Mouse (Mus musculus): ENCODE measurements around the gene Klhl7.

Klhl7 gene

DNA sequence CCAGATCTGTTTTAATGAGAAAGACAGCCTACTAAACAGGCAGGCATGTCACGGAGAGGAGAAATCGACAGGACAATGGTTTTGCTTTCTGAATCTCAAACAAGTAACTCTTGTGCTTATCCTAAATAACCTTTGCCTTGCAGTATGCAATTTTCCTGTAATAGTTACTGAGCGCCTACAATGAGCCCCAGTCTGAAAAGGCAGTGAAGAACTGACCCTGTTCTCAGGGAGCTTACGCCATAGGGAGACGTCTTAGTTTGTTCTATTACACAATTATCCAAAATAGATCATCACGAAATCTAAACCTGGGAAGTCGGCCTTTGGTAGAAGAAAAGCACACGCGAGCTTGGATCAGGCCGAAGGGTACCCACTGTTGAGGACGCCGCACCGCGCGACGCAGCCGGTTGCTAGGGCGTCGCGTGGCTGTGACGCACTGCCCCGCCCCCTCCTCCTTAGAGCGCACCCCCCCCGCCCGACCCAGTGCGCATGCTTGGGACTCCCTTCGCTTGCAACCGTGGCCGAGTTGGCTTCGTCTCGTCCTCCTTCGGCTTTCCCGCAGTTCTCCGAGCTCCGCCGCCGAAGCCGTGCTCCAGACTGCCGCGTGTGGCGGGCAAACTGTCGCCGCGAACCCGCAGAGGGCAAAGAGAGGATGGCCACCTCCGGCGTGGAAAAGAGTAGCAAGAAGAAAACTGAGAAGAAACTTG is at the start of gene Klhl7:
Klhl7 (plus strand) TSS at position 500 of the 704 bp plus-strand sequence.
- peak; percentile 84 for DNase-seq

DNA sequence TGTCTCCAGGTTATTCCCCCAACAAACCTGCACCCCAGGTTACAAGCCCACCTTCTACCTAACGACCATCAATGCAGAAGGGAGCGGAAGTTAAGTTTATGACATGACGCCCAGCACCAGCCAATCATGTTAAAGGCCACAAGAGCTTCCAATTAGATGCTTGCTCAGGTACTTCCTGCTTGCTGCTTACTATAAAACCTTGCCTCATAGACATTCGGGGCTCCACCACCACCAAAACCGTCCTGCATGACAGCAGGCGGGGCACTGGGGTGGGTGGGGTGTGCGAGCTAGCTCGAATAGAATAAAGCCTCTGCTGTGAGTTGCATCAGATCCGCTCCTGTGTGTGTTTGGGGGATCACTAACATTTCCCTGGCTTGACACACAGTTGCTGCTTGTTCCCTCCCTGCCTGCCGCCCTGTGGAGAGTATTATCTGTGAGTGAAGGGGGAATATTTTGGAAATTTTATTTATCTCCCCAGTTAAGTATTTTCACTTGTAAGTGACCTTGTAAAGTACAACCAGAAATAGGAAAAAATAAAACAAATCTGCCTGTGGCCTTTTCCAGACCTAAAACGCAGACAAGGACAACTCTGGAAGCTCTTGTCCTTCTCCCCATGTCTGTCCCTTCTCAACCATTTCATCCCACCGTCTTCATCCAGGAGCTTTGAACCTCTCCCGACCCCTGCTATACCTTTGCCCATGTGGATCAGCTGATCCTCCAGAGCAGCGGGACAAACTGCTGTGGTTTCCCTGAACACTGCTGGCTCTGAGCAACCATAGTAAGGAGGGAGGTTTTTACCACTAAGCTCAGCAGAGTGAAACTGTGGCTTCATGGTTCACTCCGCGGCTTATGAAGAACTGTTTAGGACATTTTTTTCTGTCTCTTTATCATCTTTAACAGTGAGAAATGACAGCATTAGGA is 48.4 kb upstream of the Klhl7 start:
- no peak for DNase-seq

DNA sequence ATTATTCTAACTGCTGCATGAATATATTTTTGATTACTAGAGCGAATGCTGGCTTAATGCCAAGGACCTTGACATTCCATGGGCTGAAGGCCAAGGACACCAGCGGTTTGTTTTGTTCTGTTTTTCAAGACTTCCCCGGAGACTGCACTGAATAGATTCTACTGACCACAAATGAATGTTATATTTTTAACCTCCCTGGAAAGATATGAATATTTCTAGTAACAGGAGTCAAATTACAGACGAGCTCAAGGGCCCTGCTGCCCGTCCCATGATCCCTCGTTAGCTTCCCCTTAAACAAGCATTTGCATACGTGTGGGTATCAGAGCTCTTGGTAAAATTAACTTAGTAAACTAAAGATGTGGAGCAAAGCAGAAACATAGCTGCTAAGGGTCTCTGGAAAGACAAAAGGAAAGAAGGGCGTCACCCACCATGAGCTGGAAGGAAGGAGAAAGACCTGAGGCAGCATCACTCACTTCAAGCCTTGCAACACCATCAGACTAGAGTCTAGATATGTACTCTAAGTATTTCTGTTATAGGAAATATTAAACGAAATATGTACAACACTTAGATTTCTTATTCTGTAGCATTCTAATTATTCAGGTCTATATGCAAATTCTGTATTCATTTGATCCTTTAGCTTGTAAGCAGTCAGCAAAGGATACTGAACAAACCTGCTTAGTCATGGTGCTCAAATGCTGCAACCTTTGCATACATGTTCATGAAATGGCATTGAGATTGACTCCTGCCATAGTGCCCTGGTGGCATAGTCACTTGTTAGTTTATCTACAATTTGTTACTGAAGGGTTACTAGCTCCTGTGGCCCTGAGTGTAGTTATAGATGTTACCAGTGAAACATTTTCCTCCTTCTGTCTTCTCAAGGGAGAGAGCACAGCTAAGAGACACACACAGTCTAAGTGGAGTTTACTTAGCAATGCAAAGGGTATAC is 46.9 kb upstream of the Klhl7 start:
- no peak for DNase-seq

GRCm38 (mm10) chr5:24054382-24054781 is 46.0 kb upstream of the Klhl7 start:
- DNase-seq: no peak

DNA sequence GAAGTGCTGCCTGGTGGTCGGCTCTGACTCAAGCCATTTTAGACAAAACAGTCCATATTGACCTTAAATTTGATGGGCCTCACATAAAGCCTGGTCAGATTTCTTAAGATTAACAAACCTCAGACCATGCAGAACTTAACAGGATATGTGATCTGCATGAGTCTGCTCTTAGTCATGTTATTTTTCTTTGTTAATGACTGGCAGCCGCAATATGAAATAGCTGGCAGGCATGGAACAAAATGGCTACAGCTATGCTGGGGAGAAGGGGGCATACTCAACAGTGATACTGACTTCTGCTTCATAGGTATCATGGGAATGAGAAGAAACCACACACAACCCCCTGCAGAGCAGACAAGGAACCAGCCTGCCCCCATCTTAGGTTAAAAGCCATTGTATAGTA is 43.5 kb upstream of the Klhl7 start:
- no peak for DNase-seq

- DNase-seq: no peak
Observed at GRCm38 (mm10) chr5:24057592-24057991, 42.8 kb upstream of the Klhl7 start.

DNA sequence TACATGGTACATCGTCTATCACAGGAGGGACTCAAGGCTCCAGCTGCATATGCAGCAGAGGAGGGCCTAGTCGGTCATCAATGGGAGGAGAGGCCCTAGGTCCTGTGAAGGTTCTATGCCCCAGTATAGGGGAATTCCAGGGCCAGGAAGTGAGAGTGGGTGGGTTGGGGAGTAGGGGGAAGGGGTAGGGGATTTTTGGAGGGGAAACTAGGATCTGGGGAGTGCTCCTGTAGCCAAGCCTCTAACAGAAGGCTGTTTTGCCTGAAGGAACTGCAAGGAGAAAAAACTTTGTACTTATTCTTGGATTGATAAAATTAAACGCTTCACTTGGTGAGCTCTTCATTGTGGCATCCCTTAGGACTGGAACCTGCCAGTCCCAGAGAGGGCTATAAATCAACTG is 39.5 kb upstream of the Klhl7 start:
- DNase-seq: no peak

- no peak for DNase-seq
Observed at GRCm38 (mm10) chr5:24063034-24063433, 37.4 kb upstream of the Klhl7 start.

DNA sequence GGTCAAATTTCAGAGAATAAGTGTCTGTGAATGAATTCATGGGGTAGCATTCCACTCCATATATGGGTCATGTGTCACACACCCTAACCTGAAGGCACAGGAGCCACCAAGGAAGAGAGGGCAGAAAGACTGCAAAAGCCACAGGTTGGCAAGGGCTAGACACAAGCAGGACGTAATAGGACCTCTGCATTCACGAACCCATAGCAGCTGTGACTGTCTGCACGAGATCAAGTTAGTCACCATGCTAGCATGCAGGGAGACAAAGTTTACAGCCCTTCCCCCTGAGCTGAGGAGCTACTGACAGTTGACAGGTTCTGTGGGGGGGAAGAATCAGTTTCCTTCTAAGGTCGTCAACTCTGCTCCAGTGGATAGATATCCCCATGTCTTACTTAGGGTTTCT is 36.9 kb upstream of the Klhl7 start:
- DNase-seq: no peak

GRCm38 (mm10) chr5:24068955-24069354 is 31.4 kb upstream of the Klhl7 start:
- no peak for DNase-seq

- DNase-seq: no peak
Observed at GRCm38 (mm10) chr5:24072031-24072430, 28.4 kb upstream of the Klhl7 start.

- peak; percentile 76 for DNase-seq
Observed at GRCm38 (mm10) chr5:24076986-24077718, 23.3 kb upstream of the Klhl7 start.

DNA sequence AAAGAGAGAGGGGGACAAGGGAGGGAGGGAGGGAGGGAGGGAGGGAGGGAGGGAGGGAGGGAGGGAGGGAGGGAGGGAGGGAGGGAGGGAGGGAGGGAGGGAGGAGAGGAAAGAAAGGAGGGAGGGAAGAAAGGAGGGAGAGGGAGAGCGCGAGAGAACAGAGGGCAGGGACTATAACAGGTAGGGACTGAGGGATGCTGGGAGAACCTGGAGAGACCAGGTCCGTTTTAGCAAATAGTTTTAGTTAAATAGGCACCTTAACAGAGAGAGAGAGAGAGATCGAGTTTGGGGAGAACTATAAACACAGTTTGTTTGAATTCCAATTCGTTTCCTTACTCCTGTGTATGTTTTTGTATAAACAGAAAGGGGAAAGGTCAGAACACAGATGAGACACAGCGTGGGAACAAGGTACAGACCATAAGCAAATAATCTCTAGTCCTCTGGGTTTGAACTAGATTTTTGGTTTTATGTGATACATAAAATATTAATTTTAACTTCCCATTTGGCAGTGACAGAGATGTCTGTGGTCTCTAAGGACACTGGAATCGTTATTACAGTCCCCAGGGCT is 22.6 kb upstream of the Klhl7 start:
- DNase-seq: no peak

- DNase-seq: no peak
Observed at GRCm38 (mm10) chr5:24078420-24079179, 21.8 kb upstream of the Klhl7 start.

- no peak for DNase-seq
Observed at GRCm38 (mm10) chr5:24080826-24081225, 19.6 kb upstream of the Klhl7 start.

- no peak for DNase-seq
Observed at GRCm38 (mm10) chr5:24084835-24085234, 15.6 kb upstream of the Klhl7 start.

GRCm38 (mm10) chr5:24086241-24086640 is 14.2 kb upstream of the Klhl7 start:
- DNase-seq: no peak

- DNase-seq: no peak
Observed at GRCm38 (mm10) chr5:24086865-24087264, 13.5 kb upstream of the Klhl7 start.

- no peak for DNase-seq
Observed at GRCm38 (mm10) chr5:24088451-24088850, 12.0 kb upstream of the Klhl7 start.

GRCm38 (mm10) chr5:24092496-24092895 is 7.9 kb upstream of the Klhl7 start:
- peak; percentile 31 for DNase-seq

GRCm38 (mm10) chr5:24095393-24095792 is 5.0 kb upstream of the Klhl7 start:
- DNase-seq: no peak

All from layer of hippocampus, adult 9-11 months (tissue).